Comparison of ENCODE assay signal across 10 mouse cellular contexts in the genomic region with DNA sequence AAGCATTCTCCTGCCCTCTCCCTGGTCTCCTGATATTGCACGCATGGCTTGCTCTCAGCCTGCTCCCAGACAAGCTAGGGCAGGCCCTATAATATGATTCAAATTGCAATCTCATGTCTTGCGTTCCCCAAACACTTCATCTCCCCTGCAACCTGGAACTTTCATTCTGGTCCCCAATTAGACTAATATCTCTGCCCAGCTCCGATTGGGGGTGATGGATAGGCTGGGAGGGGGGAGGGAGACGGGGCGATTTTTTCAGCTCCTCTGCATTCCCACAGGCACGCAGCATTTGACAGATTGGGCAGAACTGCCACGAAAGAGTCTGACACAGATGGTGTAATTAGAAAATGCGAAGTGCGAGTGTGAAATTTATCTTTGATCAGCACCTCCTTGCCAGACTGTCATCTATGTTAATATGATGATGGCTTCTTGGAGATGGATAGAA.
DNase-seq lines count a peak whose midpoint lies in the region; ATAC-seq and TF ChIP-seq lines count a peak whose summit lies in the region.
"Had no signal": no experiment of that assay in that cellular context is flagged by ENCODE, and none has a peak within 500 bp of the region (broad histone marks: within the 10 kb centered on the region; RNA-seq: fewer than 3 reads in every experiment).

No protein-coding gene starts in this region.

- no peaks in the 10 kb centered on the region for H3K27me3 ChIP-seq in forebrain, embryonic 13.5 days
- no peaks in the 10 kb centered on the region for H3K27me3 ChIP-seq in neural tube, embryonic 13.5 days
- H3K27me3 ChIP-seq in heart, adult 2 months (ENCODE audit: control insufficient read depth, insufficient read depth, low read length) = no peaks in the 10 kb centered on the region

- peak; percentile 77 for ATAC-seq in forebrain, embryonic 13.5 days
- no peak for ATAC-seq in neural tube, embryonic 13.5 days (ENCODE audit: low read depth)

- intact Hi-C loops in heart, adult 2 months (cut with DNase I) = no loop called here

- no peak overlapping the region for H3K4me3 ChIP-seq in layer of hippocampus, adult 2 months
- no peak overlapping the region for H3K4me3 ChIP-seq in forebrain, embryonic 13.5 days
- H3K4me3 ChIP-seq in neural tube, embryonic 13.5 days = no peak overlapping the region
- H3K4me3 ChIP-seq in heart, adult 2 months = no peak overlapping the region

- no peak overlapping the region for H3K9ac ChIP-seq in forebrain, embryonic 13.5 days
- H3K9ac ChIP-seq in neural tube, embryonic 13.5 days = no peak overlapping the region; the same call in 1 of the 2 replicates
- H3K9ac ChIP-seq in heart, adult 2 months (ENCODE audit: low read depth, low read length) = no peak overlapping the region

- no peak for TF ChIP-seq POLR2A in heart, adult 2 months (IDR thresholded peaks at IDR 0.05; ENCODE audit: insufficient read depth, low read depth, low read length)

- H3K9me3 ChIP-seq in forebrain, embryonic 13.5 days (replicated peaks) = no peaks in the 10 kb centered on the region
- no peaks in the 10 kb centered on the region for H3K9me3 ChIP-seq in neural tube, embryonic 13.5 days

- H3K4me1 ChIP-seq in forebrain, embryonic 13.5 days = peaks cover 33% of the 10 kb centered on the region
- peaks cover 46% of the 10 kb centered on the region for H3K4me1 ChIP-seq in neural tube, embryonic 13.5 days (replicated peaks)
- H3K4me1 ChIP-seq in heart, adult 2 months (ENCODE audit: control insufficient read depth, insufficient read depth, low read length) = no peaks in the 10 kb centered on the region

- DNase-seq in layer of hippocampus, adult 2 months (ENCODE audit: low spot score in 2 of 2) = peak; percentile 20 to 42
- no peak for DNase-seq in layer of hippocampus, adult 11-12 months (ENCODE audit: low spot score)
- peak; percentile 20 to 44 for DNase-seq in layer of hippocampus, postnatal 14 days (ENCODE audit: low spot score in 2 of 2)
- DNase-seq in spleen, postnatal 4 days (ENCODE audit: low spot score in 2 of 2) = no peak
- no peak for DNase-seq in heart, adult 2 months
- no peak for DNase-seq in thymus, postnatal 25 days
- DNase-seq: kidney, adult 8-10 months; lung, adult 2 months had no signal

- no peaks in the 10 kb centered on the region for H3K36me3 ChIP-seq in forebrain, embryonic 13.5 days (ENCODE audit: poor library complexity, severe bottlenecking)
- no peaks in the 10 kb centered on the region for H3K36me3 ChIP-seq in neural tube, embryonic 13.5 days
- no peaks in the 10 kb centered on the region for H3K36me3 ChIP-seq in heart, adult 2 months (ENCODE audit: control insufficient read depth, insufficient read depth, low read length)

- TF ChIP-seq CTCF in layer of hippocampus, adult 2 months (conservative IDR thresholded peaks at IDR 0.05) = no peak
- no peak for TF ChIP-seq CTCF in heart, adult 2 months (IDR thresholded peaks at IDR 0.05)

- no peak for TF ChIP-seq EP300 in heart, adult 2 months (IDR thresholded peaks at IDR 0.05; ENCODE audit: insufficient read depth, low read depth, low read length)

- H3K79me2 ChIP-seq in heart, adult 2 months (replicated peaks; ENCODE audit: control insufficient read depth, insufficient read depth, low read length) = no peaks in the 10 kb centered on the region

- H3K4me2 ChIP-seq in forebrain, embryonic 13.5 days = peak overlapping the region; percentile 33; the same call in 1 of the 2 replicates
- peak overlapping the region; percentile 34 for H3K4me2 ChIP-seq in neural tube, embryonic 13.5 days

- H3K27ac ChIP-seq in layer of hippocampus, adult 2 months = peak overlapping the region; percentile 40; the same call in 1 of the 2 replicates
- peak overlapping the region; percentile 15; the same call in 1 of the 2 replicates for H3K27ac ChIP-seq in forebrain, embryonic 13.5 days
- H3K27ac ChIP-seq in neural tube, embryonic 13.5 days (replicated peaks) = peak overlapping the region; percentile 90
- H3K27ac ChIP-seq in heart, adult 2 months = no peak overlapping the region

- 32% methylated on average over 9 of the region's 9 CpGs for WGBS in forebrain, embryonic 13.5 days
- WGBS in neural tube, embryonic 13.5 days = 27% methylated on average over 9 of the region's 9 CpGs
- 64% methylated on average over 9 of the region's 9 CpGs for WGBS in heart, adult 2 months

Comparison
In these comparisons a context has a peak if more than half of its experiments do, and no peak if none do; other contexts are left out.
1. DNase-seq: peak in layer of hippocampus, adult 2 months (2 of 2) and layer of hippocampus, postnatal 14 days (2 of 2); none in layer of hippocampus, adult 11-12 months (single experiment), spleen, postnatal 4 days (0 of 2), heart, adult 2 months (0 of 2) and thymus, postnatal 25 days (single experiment).